Mouse (Mus musculus) activated CD4-positive, CD25-positive, alpha-beta regulatory T cell, adult 4 months (primary cell): ENCODE data around the gene Zfp282. TPM values are rescaled to one million over a fixed set of nuclear protein-coding genes. Genes with fewer than 3 reads are reported as not detected.

ENCODE experiments used
- ATAC-seq: one replicate; pipeline ENCODE4 v1.8.0; 2017
- polyA plus RNA-seq, 2 experiments: library from polyadenylated mRNA; unstranded; fragments of 100-300 nt; shearing (Covaris generic); gene quantifications; one replicate each; pipeline ENCODE4 v1.2.1; 2017

Zfp282 gene
- polyA plus RNA-seq, 2 experiments from 2014 or later, result 2.8 TPM

DNA sequence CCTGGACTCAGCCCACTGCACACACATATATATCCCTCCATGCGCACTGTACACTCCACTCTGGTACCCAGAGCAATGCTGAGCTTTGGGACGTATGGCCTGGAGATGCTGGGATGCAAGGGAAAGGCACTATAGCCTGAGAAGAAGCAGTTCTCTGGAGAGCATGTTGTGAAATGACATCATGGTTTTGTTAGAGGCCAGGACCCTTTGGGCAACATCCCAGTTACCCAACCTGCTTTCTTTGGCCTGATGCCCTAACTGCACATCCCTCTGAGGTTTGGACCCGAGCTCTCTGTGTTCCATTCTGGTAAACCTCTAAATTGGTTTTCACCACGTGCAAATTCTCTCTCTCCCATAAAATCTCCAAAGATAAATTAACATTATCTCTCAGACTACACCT lies 26.6 kb downstream of the Zfp282 start:
- ATAC-seq, result no peak

DNA sequence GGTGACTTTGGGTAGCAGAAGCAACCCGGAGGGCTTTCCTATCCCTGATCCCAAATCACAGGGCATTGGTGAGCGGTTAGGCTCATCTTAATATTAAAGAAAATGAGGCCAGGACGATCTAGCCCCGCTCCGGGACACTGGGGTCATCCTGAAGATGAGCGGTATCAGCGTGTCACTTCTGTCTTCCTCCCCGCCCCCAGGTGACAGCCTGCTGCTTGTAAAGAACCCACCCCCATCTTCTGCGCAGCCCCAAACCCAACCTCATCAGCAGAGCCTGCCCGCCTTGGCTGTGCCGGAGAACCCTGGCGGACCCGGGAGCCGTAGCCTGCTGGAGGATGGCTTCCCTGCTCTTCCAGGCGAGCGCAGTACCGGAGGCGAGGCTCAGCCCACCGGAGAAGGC lies 27.4 kb downstream of the Zfp282 start:
- ATAC-seq, result no peak

DNA sequence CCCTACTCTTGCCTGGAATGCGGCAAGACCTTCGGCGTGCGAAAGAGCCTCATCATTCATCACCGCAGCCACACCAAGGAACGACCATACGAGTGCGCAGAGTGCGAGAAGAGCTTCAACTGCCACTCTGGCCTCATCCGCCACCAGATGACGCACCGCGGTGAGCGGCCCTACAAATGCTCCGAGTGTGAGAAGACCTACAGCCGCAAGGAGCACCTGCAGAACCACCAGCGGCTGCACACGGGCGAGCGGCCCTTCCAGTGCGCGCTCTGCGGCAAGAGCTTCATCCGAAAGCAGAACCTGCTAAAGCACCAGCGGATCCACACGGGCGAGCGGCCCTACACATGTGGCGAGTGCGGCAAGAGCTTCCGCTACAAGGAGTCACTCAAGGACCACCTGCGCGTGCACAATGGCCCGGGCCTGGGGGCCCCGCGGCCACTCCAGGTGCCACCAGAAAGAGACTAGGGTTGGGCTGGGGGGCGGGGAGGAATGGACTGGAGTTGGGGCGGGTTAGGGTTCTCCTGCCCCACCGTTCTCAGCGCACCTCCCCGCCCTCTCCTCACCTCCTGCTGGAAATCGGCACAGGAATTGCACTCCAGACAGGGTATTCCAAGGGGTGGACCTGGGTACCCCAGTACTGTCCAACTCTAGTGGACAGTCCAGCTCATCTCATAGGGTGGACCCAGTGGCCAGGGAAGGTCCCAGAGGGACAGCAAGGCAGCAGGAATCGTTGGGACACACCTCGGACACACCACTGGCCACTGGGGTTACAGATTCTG lies 28.1 kb downstream of the Zfp282 start:
- ATAC-seq, result no peak

DNA sequence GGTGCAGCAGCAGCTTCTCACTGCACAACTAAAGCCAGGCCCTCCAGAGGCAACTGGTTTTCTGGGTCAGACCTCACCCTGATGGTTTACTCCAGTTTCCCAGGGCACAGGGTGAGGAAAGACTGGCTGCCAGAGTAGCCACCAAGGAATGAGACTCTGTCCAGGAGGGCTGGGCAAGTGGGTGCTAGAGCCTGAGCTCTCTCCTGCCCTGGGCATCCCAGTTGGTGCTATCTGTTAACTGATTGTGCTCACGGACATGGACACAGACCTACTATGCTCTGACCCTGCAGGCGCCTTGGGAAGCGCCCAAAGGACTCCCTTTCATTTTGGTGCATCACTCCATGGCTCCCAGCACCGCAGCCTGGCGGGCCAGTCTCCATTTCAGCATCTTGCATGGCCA lies 29.3 kb downstream of the Zfp282 start:
- no peak for ATAC-seq

DNA sequence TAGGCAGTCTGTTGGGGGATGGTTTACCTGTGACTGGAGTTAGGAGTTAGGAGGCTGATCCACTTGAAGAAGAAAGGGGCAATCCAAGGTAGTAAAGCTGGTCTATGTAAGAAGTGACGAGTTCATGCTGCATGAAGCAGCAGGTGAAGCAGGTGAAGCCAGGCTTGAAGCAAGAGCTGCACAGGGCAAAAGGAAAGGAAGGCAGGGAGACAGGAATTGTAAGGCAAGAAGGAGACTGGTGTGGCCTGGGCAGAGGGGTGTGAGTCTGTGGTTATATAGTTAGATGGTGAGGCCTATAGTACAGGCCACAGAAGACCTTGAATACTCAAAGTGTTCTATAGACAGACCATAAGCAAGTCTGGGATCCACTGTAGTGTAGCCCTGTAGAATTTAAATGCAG lies 32.0 kb downstream of the Zfp282 start:
- ATAC-seq, result no peak

DNA sequence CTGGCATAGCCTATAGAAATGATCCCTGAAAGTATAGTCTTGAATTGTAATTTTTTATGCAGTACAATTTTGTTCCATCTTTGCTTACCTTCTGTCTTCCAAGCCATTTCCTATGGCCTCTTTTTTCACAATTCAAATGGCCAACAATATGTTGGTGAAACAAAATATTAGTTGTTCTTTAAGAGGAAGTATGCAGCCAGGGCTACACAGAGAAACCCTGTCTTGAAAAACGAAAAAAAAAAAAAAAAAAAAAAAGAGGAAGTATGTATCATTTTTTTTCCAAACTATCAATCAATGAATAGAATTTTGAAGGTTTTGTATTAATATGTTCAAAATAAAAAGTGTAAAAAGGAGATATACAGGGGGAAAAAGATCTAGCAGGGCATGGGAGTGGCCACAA lies 34.6 kb downstream of the Zfp282 start:
- no peak for ATAC-seq

DNA sequence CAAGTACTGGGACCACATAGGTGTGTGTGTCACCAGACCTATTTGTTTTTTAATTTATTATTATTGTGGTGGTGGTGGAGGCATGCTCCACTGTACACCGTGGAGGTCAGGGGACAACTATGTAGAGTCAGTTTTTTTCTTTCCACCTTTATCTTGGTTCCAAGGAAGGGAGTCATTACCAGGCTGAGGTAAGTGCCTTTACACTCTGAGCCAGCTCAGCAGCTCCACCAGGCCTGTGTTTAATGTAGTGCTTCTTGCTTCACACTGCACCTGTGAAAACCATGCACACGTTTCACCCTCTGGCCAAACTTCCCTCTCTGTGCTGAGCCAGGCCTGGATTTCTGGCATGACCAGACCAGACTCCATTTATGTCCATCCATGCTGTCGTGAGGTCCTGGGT lies 36.0 kb downstream of the Zfp282 start:
- ATAC-seq, result no peak

DNA sequence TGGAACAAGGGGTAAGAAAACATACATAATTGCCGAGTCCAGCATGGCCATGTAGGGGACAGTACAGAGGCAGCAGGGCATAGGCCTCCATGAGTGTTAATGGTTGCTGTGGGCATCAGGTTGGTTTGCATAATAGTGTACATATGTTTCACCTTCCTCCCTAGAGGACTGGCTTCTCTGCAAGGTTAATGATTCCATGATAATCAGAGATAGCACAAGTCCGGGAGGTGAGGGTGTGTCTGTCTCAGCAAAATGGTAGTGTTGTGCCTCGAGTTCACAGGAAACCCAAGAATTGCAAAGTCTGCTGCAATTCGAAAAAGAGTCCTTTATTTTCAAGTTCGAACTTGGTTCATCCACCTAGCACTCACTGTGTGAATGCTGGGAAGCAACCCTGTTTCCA lies 40.0 kb downstream of the Zfp282 start:
- ATAC-seq, result no peak

DNA sequence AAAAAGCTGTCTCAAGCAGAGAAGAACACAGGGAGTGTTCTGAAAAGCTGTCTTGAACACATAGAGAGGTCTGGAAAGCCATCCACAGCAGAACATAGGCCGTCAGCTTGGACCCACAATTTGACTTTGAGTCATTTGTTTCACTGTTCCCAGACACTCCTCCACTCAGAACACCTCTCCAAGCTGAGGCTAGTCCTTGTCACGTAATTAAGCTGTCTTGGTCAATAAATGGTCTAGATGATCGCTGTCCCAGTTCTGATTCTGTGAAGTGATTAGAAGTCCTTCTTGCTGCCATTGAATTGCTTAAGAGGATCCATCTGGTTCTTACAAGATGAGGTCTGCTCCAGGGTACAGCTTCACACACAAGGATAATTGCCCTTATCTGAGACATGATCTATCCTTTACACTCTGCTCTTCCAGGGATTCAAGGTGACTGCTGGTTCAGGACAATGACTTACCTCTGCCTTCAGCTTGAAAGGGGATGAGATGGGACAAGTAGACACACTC lies 41.8 kb downstream of the Zfp282 start:
- ATAC-seq, result no peak

DNA sequence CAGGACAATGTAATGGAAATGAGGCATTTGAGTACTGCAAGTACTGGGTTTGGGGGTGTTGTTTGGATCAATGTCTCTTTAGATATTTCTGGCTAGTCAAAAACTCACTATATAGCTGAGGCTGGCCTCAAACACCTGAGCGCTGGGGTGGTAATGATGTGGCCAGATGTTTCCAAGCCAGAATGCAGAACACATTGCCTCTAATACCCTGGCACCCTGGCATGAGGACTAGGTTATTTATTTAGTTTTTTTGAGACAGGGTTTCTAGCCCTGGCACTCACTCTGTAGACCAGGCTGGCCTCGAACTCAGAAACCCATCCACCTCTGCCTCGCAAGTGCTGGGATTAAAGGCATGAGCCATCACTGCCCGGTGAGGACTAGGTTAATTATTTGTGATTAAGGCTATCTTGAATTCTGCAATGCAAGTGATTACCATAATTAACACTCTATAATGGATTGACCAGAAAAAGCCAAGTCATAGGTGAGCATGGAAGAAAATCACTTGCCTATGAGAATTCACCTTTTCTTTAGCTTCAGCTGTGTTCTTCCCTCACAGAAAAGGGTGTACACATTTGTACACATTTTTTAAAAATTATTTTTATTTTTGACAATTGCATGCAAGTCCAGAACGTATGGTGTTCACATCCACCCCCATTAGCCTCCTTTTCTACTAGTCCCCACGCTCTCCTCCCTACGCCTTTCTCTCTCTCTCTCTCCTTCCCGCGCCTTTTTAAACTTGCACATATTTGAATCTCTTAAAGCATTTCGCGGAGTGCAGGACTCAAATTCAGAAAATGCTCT lies 42.8 kb downstream of the Zfp282 start:
- ATAC-seq, result no peak

DNA sequence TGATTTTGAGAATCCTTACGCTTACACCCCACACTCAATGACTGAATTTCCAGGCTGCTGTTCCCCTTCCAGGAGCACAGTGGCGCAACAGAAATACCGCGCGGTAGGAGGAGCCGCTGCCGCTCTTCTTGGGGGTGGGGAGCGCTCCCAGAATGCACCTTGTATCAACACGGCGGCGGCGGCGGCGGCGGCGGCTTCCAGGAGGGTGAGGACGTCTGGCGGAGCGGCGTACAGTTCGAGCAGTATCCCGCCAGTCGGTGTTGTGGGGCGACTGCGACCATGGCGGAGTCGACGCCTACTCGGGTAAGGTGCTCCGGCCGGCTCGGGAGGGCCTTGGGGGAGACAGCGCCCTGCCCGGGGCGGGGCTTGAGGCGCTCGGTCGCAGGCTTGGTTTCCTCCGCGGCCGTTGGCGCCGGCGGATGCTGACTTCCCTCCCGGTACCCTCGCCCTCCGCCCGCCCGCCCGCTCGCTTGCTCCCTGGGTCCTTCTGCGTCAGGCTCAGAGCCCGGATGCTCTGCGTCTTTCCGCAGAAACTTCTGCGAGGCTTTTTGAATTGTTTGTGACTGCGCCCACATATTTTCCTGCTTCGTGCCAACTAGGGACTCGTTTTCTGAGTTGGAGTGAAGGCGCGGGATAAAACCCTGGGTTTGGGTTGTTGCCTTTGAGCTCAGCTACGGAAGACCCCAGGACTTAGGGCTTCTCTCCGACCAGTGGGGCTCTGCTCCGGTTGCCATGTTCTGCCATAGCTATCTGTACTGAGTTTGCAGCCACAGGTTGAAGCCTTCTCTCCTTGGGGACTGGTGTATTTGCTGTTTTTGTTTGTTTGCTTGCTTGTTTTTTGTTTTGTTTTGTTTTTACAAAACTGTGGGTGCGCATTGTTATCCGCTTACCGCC lies 43.7 kb downstream of the Zfp282 start, which contains the start of gene Zfp212:
Gene Zfp212, plus strand, starts transcription at position 30 of the 894 bp plus-strand sequence.
- peak; percentile 88 for ATAC-seq

DNA sequence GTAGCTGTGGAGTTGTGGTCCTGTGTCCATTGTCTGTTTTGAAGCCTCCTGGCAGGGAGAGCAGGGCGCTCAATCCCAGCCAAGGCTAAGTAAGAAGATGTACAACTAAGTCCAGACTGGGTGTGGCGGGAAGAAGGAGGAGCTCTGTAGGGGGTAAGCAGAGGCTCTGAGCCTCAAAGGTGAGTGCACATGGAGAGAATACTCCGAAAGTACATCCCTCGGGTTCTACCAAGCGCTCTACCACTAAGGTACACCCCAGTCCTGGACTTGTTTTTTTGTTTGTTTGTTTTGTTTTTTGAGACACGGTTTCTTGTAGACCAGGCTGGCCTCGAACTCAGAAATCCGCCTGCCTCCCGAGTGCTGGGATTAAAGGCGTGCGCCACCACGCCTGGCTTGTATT lies 65.5 kb downstream of the Zfp282 start:
- no peak for ATAC-seq

DNA sequence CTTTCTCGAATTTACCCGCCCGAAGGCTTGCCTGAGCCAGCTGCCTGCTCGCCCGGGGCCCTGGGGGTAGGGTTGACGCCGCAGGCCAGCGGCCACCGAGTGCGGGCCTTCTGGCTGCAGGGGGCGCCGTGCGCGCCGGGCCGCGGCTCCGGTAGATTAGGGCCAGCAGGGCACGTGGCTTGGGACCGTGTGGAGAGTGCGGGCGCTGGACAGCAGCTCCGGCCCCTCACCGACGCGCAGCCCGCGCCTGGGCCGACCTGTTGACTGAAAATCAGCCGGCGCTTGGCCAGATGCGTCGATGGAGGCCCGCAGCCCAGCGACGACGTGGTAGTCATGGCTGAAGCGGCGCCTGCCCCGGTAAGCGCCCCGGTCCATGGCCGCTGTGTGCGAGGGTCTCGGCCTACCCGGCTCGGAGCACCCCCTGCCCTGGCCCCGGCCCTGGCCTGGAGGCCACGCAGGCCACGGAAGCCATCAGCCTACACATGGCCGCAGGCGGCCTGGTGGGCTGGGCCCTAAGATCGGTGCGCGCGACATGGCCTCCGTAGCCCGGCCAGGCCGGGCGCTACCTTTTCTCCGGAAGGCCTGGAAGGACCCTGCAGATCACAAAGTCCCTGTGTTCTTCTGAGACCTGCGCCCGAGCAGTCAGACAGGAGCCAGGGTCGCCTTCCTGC lies 66.2 kb downstream of the Zfp282 start:
- ATAC-seq, result peak; percentile 58

DNA sequence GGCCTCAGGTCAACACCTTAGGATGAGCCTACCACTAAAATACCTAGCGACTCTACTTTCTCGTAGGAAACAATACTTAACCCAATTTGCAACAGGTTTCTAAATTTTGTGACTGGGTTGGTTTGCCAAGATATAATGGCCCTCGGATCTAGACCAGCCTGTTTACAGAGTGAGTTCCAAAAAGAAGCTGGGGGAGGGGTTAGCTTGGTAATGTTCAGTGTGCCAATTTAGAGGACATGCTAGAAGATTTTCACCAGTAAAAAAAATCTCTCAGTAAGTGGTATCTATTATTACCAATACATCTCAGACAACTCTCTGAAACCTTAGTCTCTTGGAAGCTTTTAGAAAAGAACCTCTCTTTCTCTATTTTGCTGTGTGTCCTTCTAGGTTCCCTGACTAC lies 66.7 kb downstream of the Zfp282 start:
- ATAC-seq, result no peak

DNA sequence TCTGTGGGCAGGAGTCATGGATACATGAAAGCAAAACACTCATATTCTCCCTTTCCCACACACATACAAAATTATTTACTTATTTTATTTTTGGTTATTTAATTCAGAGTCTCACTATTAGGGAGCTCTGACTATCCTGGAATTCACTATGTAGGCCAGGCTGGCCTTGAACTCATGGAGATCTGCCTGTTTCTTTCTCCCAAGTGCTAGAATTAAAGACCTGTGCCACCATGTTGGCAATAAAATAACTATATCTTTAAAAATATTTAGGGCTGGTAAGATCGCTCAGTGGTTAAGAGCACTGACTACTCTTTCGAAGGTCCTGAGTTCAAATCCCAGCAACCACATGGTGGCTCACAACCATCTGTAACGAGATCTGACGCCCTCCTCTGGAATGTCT lies 70.4 kb downstream of the Zfp282 start:
- ATAC-seq, result no peak

DNA sequence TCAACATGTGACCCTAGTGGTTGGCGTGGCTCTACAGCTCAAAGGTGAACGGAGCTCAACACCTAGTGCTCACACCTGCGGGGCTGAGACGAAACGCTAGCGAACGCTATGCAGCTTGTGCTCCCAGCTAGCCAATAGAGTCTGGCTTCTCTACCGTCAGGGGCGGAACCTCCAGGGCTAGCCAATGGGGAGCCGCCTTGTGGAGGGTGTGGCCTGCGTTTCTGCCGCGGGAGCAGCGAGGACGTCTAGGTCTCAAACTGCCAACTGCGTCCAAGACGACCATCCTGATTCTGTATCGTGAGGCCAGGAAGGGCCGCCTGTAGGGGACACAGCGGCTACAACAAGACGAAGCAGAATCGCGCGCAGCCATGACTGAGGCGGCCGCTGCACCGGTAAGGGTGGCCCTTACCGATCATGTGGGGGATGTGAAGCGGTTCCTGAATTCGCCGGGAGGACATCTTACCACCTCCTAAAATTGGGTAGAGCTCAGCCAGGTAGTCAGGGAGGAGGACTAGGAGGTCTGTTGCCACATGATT lies 76.3 kb downstream of the Zfp282 start, which contains the start of gene Zfp956:
Gene Zfp956, plus strand, starts transcription at position 200 of the 536 bp plus-strand sequence.
- peak; percentile 100 for ATAC-seq

DNA sequence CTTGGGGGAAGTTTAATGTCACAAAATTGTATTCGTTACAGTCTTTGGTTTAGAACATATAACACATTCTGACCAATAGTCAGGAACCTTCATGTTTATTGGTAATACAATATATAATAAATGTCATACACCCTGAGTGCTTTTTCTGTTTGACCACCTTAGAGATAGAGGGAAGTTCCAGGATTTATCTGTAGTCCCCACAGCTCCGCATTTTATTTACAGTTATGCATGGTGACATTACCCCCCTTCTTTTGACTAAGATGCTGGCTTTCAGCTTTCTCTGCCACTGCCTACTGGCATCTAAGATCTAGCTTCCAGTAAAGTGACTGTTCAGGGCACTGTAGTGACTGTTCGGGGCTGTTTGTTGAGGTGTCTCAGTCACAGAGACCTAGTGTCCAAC lies 77.4 kb downstream of the Zfp282 start:
- no peak for ATAC-seq

DNA sequence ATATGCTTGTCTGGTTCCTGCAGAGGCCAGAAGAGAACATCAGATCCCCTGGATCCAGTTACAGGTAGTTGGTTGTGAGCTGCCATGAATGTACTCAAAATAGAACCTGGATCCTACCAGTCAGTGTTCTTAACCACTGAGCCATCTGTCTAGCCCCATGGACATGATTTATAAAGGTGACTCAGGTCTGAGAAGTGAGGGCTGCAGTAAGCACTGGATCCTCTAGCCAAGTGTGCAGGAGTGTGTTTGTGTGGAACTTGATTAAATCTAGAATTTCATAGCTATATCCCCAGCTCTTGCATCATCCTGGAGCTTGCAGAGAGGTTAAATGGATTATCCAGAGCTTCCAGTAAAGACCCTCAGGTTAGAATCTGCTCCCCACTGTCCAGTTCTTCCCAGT lies 80.8 kb downstream of the Zfp282 start:
- ATAC-seq, result no peak
